In the genomic region with DNA sequence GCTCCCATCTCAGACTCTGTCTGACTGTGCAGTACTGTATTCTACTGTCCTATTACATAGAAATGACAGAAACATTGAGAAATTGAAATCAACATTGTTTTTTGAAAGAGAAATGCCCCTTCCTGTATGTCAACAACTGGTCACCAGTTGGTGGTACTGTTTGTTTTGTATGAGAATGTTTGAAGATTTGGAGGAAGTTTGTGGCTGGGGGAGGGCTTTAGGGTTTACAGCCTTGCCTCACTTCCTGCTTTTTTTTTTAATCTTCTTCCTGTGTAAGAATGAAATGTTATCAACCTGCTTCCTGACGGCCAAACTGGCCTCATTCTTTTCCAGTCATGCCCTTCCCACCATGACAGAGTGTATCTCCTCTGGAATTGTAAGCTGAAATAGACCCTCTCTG, we compare ENCODE assay signal across 19 mouse cellular contexts.
DNase-seq lines count a peak whose midpoint lies in the region; ATAC-seq and TF ChIP-seq lines count a peak whose summit lies in the region.
"Had no signal": no experiment of that assay in that cellular context is flagged by ENCODE, and none has a peak within 500 bp of the region (broad histone marks: within the 10 kb centered on the region; RNA-seq: fewer than 3 reads in every experiment).

No protein-coding gene starts in this region.

- no peak for TF ChIP-seq CTCF in layer of hippocampus, adult 2 months (conservative IDR thresholded peaks at IDR 0.05)

- intact Hi-C loops in gastrocnemius, postnatal 14 days (cut with DNase I; ENCODE audit: low total_unique reads), result no loop called here

- H3K4me1 ChIP-seq in embryonic facial prominence, embryonic 10.5 days, result no peaks in the 10 kb centered on the region
- H3K4me1 ChIP-seq: forebrain, embryonic 12.5 days; heart, embryonic 12.5 days; hindbrain, embryonic 15.5 days had no signal

- peak; percentile 62 to 96; a peak in 3 of 4 replicates for ATAC-seq in hematopoietic stem cell, adult 5-6 weeks (replicated peaks in 1 of 2; ENCODE audit: insufficient read depth in 1 of 2, low FRiP score in 2 of 2, low TSS enrichment in 1 of 2, low read depth in 1 of 2, poor library complexity in 2 of 2, severe bottlenecking in 2 of 2)
- ATAC-seq in neutrophil, adult 5-6 weeks (ENCODE audit: extremely low read depth, insufficient number of reproducible peaks, low FRiP score, poor library complexity, severe bottlenecking), result peak; percentile 96
- ATAC-seq: activated CD4-positive, CD25-positive, alpha-beta regulatory T cell, adult 4 months; forebrain, embryonic 16.5 days; Patski had no signal

- H3K4me3 ChIP-seq in layer of hippocampus, adult 2 months, result no peak overlapping the region
- no peak overlapping the region for H3K4me3 ChIP-seq in embryonic facial prominence, embryonic 10.5 days
- H3K4me3 ChIP-seq: embryonic facial prominence, embryonic 13.5 days; forebrain, embryonic 12.5 days; heart, embryonic 12.5 days; hindbrain, embryonic 15.5 days had no signal

- peaks cover 2% of the 10 kb centered on the region; the same call in 1 of the 2 replicates for H3K9me3 ChIP-seq in embryonic facial prominence, embryonic 10.5 days
- H3K9me3 ChIP-seq: embryonic facial prominence, embryonic 13.5 days; forebrain, embryonic 12.5 days; hindbrain, embryonic 15.5 days had no signal

- no peak for DNase-seq in layer of hippocampus, adult 2 months (ENCODE audit: low spot score in 2 of 2)
- DNase-seq in layer of hippocampus, postnatal 14 days (ENCODE audit: low spot score in 2 of 2), result no peak
- peak; percentile 7 for DNase-seq in lung, postnatal 10 days
- no peak for DNase-seq in lung, postnatal 25 days (ENCODE audit: low spot score)
- DNase-seq in gastrocnemius, postnatal 14 days, result no peak
- DNase-seq in embryonic facial prominence, embryonic 10.5 days (ENCODE audit: low spot score), result no peak
- DNase-seq: adrenal gland, postnatal 25 days; cerebellum, adult 2 months; cerebellum, postnatal 10 days; gastrocnemius, postnatal 10 days had no signal

- H3K27ac ChIP-seq in layer of hippocampus, adult 2 months, result peak overlapping the region; percentile 46; the same call in 1 of the 2 replicates
- H3K27ac ChIP-seq in embryonic facial prominence, embryonic 10.5 days (replicated peaks), result no peak overlapping the region
- H3K27ac ChIP-seq: embryonic facial prominence, embryonic 13.5 days; forebrain, embryonic 12.5 days; hindbrain, embryonic 15.5 days had no signal

- WGBS in embryonic facial prominence, embryonic 10.5 days, result 75% methylated on average over 1 of the region's 1 CpGs

- H3K36me3 ChIP-seq in embryonic facial prominence, embryonic 10.5 days (replicated peaks), result no peaks in the 10 kb centered on the region
- H3K36me3 ChIP-seq: embryonic facial prominence, embryonic 13.5 days; forebrain, embryonic 12.5 days; heart, embryonic 12.5 days; hindbrain, embryonic 15.5 days had no signal

- no peaks in the 10 kb centered on the region for H3K27me3 ChIP-seq in embryonic facial prominence, embryonic 10.5 days (replicated peaks; ENCODE audit: low read depth, poor library complexity, severe bottlenecking)
- H3K27me3 ChIP-seq: embryonic facial prominence, embryonic 13.5 days; forebrain, embryonic 12.5 days; heart, embryonic 12.5 days; hindbrain, embryonic 15.5 days had no signal
